Mouse (Mus musculus): ENCODE measurements around the gene Ggt7. TPM values are rescaled to one million over a fixed set of nuclear protein-coding genes. Genes with fewer than 3 reads are reported as not detected.

Gene Ggt7
- polyA plus RNA-seq, 1 experiment from 2014 or later = 5.5 TPM

DNA sequence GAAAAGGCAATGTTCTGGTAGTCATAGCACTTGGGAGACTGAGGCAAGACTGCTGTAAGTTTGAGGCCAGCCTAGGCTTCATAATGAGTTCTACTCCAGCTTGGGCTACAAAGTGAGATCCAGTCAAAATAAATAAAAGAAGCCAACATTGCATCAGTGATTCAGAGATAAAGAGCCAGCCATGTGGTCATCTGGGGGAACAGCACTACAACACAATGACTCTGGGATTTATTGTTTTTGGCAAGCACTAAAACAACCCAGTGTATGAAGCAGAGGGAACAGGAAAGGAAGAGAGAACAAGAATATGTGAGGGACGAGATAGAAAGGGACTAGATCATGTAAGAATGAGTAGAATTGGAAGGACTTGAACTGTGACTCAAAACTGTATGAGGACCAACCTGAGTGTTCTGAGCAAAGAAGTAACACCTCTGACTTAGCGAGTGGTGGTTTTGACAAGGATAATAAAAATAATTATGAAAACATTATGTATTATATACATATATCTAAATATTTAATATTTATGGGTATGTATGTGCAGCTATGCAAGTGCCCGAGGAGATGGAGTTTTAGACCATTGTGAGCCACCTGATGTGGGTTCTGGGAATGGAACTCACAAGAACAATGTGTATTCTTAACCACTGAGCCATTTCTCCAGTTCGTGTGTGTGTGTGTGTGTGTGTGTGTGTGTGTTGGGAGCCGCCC, 19.9 kb upstream of the Ggt7 start:
- Histone ChIP-seq H3K9ac (replicated peaks) (no peak overlapping the region), H3K9me3 (no peaks in the 10 kb centered on the region), H3K4me2 (no peak overlapping the region), H3K27me3 (no peaks in the 10 kb centered on the region), H3K27ac (no peak overlapping the region), H3K36me3 (no peaks in the 10 kb centered on the region), H3K4me1 (replicated peaks) (no peaks in the 10 kb centered on the region), H3K4me3 (replicated peaks) (no peak overlapping the region)
- 80% methylated on average over 5 of the region's 5 CpGs for WGBS
- no peak for ATAC-seq (ENCODE audit: insufficient number of reproducible peaks, insufficient read depth, low FRiP score, low TSS enrichment, low read depth)

DNA sequence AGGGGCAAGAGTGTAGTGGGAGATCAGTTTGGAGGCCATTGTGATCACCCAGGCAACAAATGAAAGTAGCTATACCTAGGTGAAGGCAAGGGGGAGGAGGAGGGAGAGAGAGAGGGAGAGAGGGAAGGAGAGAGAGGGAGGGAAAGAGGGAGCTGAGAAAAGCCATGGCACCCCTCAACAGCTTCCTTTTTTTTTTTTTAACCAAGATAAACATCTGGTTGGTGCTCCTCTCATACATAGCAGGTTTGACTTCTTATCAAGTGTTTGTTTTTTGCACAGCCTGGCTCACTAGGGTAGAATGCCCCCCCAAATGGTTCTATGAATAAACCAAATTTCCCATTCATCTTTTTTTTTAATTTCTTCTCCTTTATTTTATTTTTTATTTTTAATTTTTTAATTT, 18.3 kb upstream of the Ggt7 start:
- H3K36me3 ChIP-seq = no peaks in the 10 kb centered on the region
- H3K9ac ChIP-seq (replicated peaks) = no peak overlapping the region
- H3K4me1 ChIP-seq (replicated peaks) = no peaks in the 10 kb centered on the region
- no peak overlapping the region for H3K4me2 ChIP-seq
- H3K9me3 ChIP-seq = no peaks in the 10 kb centered on the region
- no peak overlapping the region for H3K27ac ChIP-seq
- ATAC-seq (ENCODE audit: insufficient number of reproducible peaks, insufficient read depth, low FRiP score, low TSS enrichment, low read depth) = no peak
- H3K4me3 ChIP-seq (replicated peaks) = no peak overlapping the region
- no peaks in the 10 kb centered on the region for H3K27me3 ChIP-seq

DNA sequence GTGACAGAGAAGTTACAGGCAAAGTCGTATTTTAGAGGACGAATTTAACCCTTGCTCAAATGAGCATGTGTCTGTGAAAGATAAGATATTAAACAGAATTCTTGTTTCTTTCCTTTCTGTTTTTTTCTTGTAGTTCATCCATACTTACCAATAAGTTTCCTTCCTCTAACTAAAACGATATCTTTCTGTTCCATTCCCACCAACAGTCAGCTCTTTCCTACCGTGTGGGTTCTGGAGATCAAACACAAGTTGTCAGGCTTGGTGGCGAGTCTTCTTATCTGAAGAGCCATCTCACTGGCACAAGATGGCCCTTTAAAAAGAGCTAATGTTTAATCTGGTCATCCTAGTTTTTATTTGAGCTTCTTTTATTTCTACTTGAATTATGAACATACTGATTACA, 9.3 kb upstream of the Ggt7 start:
- no peaks in the 10 kb centered on the region for H3K9me3 ChIP-seq
- no peak overlapping the region for H3K9ac ChIP-seq (replicated peaks)
- H3K4me2 ChIP-seq = no peak overlapping the region
- H3K27ac ChIP-seq = no peak overlapping the region
- H3K27me3 ChIP-seq = no peaks in the 10 kb centered on the region
- H3K36me3 ChIP-seq = no peaks in the 10 kb centered on the region
- no peaks in the 10 kb centered on the region for H3K4me1 ChIP-seq (replicated peaks)
- H3K4me3 ChIP-seq (replicated peaks) = no peak overlapping the region
- 74% methylated on average over 5 of the region's 5 CpGs for WGBS
- ATAC-seq (ENCODE audit: insufficient number of reproducible peaks, insufficient read depth, low FRiP score, low TSS enrichment, low read depth) = no peak

DNA sequence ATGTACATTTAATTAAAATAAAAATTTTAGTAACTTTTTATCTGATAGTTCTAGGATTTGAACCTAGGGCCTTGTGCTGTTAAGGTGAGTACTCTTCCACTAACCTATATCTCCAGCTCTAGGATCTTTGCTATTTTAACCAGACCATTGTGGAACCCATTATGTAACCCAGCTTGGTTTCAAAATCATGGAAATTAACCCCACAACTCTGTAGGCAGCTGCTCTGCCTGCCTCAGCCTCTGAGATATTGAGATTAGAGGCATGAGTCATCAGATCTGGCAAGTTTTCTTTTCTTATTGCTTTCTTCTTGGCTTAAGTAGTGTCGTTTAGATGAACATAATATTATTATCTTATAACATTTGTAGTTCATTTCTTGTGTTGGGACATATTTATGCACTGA, 6.3 kb upstream of the Ggt7 start:
- Histone ChIP-seq H3K9me3 (no peaks in the 10 kb centered on the region), H3K4me2 (no peak overlapping the region), H3K4me3 (replicated peaks) (no peak overlapping the region), H3K27me3 (no peaks in the 10 kb centered on the region), H3K9ac (replicated peaks) (no peak overlapping the region), H3K4me1 (replicated peaks) (no peaks in the 10 kb centered on the region), H3K27ac (no peak overlapping the region), H3K36me3 (no peaks in the 10 kb centered on the region)
- no peak for ATAC-seq (ENCODE audit: insufficient number of reproducible peaks, insufficient read depth, low FRiP score, low TSS enrichment, low read depth)
- WGBS = 60% methylated on average over 1 of the region's 1 CpGs

DNA sequence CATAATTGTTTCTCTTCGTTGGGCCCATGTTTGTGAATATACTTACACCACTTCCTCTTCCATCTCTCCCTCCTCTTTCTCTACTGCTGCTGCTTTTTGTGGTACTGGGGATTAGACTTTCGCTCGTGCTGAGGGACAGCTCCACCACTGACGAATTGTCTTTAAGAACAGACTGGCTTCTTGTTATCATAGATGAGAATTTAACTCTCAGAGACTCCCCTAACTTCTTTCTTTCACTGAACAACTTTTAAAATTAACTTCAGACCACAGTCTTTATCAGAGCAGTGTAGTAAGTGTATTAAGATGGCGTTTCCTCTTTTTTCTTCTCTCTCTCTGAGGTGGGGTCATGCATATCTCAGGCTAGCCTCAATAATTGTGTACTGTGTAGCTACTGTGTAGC, 5.7 kb upstream of the Ggt7 start:
- no peak overlapping the region for H3K9ac ChIP-seq (replicated peaks)
- no peak for ATAC-seq (ENCODE audit: insufficient number of reproducible peaks, insufficient read depth, low FRiP score, low TSS enrichment, low read depth)
- H3K36me3 ChIP-seq = no peaks in the 10 kb centered on the region
- H3K4me3 ChIP-seq (replicated peaks) = no peak overlapping the region
- no peak overlapping the region for H3K4me2 ChIP-seq
- no peaks in the 10 kb centered on the region for H3K27me3 ChIP-seq
- H3K4me1 ChIP-seq (replicated peaks) = peaks cover 3% of the 10 kb centered on the region
- no peaks in the 10 kb centered on the region for H3K9me3 ChIP-seq
- H3K27ac ChIP-seq = no peak overlapping the region
- 60% methylated on average over 5 of the region's 5 CpGs for WGBS

DNA sequence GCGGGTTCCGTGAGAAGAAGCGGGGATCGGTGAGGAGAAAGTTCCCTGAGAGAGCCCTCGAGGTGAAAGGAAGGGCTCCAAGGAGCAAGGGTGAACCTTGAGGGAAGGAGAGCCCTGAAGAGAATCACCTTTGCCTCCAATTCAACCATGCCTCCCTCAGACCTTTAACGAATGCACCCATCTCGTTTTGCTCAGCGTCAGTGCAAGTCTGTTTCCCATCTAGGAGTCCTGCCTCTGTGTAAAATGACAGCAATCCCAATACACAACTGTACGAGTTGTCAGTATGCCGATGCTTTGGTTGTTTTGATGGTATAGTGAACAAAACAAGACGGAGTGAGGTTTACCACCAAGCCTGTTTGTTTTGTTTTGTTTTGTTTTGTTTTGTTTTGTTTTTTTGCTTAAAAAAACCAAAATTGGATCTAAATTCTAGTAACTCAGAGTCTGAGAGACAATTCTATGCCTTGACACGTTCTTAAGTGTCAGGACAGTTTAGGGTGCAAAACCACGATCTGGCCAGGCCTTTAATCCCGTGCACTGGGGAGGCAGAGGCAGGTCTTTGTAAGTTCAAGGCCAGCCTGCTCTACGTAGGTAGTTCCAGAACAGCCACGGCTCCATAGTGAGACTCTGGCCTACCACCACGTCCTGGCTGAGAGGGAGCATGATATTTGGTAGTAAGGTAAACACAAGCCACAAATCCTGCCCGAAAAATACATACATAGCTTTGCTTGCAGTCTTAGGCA, 664 bp upstream of the Ggt7 start:
- H3K4me3 ChIP-seq (replicated peaks) = peak overlapping the region; percentile 57
- 0 out of 2 replicates have a peak overlapping the region, but pooled peaks have one; percentile 12 for H3K27ac ChIP-seq

DNA sequence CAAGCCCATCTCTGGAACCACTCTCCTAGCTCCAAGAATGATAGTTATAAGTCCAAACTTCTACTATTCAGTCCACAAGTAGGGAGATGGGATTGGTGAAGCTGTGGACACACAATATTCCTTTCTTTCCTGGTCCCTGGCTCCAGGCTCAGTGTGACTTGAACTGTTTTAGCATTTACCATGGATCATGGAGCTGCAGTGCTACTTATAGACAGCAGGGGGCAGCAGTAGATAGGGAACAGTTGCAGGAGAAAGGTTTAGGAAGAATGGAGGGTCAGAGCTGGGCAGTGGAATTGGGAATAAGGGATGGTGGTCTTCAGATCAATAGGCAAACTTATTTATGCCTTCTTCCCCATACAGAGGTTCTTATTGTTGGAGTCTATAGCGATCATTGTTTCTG, 2.1 kb downstream of the Ggt7 start:
- no peaks in the 10 kb centered on the region for H3K9me3 ChIP-seq
- no peak overlapping the region for H3K27ac ChIP-seq
- peaks cover 17% of the 10 kb centered on the region for H3K4me1 ChIP-seq (replicated peaks)
- H3K9ac ChIP-seq (replicated peaks) = no peak overlapping the region
- no peak overlapping the region for H3K4me2 ChIP-seq
- ATAC-seq (ENCODE audit: insufficient number of reproducible peaks, insufficient read depth, low FRiP score, low TSS enrichment, low read depth) = no peak
- WGBS = 0% methylated on average over 1 of the region's 1 CpGs
- no peak overlapping the region for H3K4me3 ChIP-seq (replicated peaks)
- H3K27me3 ChIP-seq = peaks cover 30% of the 10 kb centered on the region
- no peaks in the 10 kb centered on the region for H3K36me3 ChIP-seq

More for the DNA sequence above, 664 bp upstream of the Ggt7 start:
- H3K9ac ChIP-seq (replicated peaks) = peak overlapping the region; percentile 61
- peaks cover 17% of the 10 kb centered on the region for H3K4me1 ChIP-seq (replicated peaks)
- H3K9me3 ChIP-seq = no peaks in the 10 kb centered on the region
- no peaks in the 10 kb centered on the region for H3K36me3 ChIP-seq
- H3K4me2 ChIP-seq = peak overlapping the region; percentile 84
- 27% methylated on average over 18 of the region's 18 CpGs for WGBS
- ATAC-seq (ENCODE audit: insufficient number of reproducible peaks, insufficient read depth, low FRiP score, low TSS enrichment, low read depth) = no peak
- H3K27me3 ChIP-seq = peaks cover 25% of the 10 kb centered on the region

DNA sequence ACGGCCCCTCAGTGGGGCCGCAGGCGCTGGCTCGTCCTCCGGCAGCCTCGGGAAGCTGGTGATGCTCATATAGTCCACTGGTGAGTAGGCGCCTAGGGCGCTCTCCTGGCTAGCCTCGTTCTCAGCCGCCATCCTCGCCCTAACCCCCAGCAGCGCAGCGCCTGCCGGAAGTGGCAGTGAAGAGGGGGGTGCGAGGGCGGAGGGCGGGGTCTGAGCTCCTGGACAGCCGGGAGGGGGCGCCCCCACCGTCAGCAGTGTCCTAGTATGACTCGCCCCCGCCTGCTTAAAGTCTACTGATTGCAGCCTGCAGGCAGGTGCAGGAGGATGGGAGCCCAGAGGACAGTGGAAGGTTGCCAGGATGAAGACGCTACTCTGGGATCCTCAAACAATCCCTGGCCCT, 3.4 kb downstream of the Ggt7 start:
- H3K36me3 ChIP-seq = no peaks in the 10 kb centered on the region
- H3K4me1 ChIP-seq (replicated peaks) = peaks cover 17% of the 10 kb centered on the region
- no peak overlapping the region for H3K27ac ChIP-seq
- peak overlapping the region; percentile 47 for H3K4me3 ChIP-seq (replicated peaks)
- peak overlapping the region; percentile 81 for H3K4me2 ChIP-seq
- H3K27me3 ChIP-seq = peaks cover 30% of the 10 kb centered on the region
- peak overlapping the region; percentile 66 for H3K9ac ChIP-seq (replicated peaks)
- ATAC-seq (ENCODE audit: insufficient number of reproducible peaks, insufficient read depth, low FRiP score, low TSS enrichment, low read depth) = no peak
- under 1% methylated on average over 23 of the region's 23 CpGs for WGBS
- no peaks in the 10 kb centered on the region for H3K9me3 ChIP-seq

DNA sequence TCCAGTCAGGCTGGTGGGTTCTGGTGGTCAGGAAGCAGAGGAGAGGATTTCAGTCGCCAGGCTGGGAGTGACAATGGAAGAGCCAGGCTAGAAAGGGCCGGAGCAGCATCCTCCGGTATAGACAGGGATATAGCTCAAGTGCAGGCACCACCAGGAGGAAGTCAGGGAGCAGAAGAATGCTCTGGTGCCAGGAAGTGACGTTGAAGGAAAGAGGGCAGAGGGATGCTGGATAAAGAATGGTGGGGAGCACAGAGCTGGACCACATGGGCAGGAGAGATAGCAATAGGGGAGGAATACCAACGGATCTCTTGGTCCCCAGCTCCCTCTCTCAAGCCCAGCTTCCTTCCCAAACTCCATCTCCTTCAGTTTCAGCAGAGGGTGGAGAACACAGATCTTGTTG, 4.5 kb downstream of the Ggt7 start:
- no peak for ATAC-seq (ENCODE audit: insufficient number of reproducible peaks, insufficient read depth, low FRiP score, low TSS enrichment, low read depth)
- Histone ChIP-seq H3K36me3 (no peaks in the 10 kb centered on the region), H3K9me3 (no peaks in the 10 kb centered on the region), H3K9ac (replicated peaks) (no peak overlapping the region), H3K4me2 (peak overlapping the region; percentile 81; the same call in 1 of the 2 replicates), H3K27me3 (peaks cover 30% of the 10 kb centered on the region), H3K4me1 (replicated peaks) (peaks cover 12% of the 10 kb centered on the region), H3K4me3 (replicated peaks) (no peak overlapping the region), H3K27ac (no peak overlapping the region)
- WGBS = 67% methylated on average over 5 of the region's 5 CpGs

DNA sequence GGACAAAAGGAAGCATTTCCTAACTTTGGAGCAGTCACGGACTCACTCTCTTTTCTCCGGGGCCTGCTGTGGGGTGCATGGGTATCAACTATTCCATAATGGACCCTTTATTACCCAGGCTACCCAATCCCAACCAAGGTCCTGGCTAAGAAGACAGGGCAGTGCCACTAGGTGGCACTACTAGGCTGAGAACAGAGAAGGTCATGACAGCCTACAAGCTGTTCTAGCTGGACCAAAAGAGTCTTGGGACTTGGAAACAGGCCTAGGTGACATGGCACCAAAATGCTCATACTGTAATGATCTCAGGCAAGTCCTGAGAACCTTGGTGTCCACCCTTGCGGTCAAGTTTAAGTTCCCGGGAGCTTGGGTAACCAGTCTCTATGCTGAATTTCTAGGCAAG, 5.6 kb downstream of the Ggt7 start:
- Histone ChIP-seq H3K27me3 (peaks cover 30% of the 10 kb centered on the region), H3K4me2 (no peak overlapping the region), H3K36me3 (no peaks in the 10 kb centered on the region), H3K9me3 (no peaks in the 10 kb centered on the region), H3K9ac (replicated peaks) (no peak overlapping the region), H3K4me3 (replicated peaks) (no peak overlapping the region), H3K4me1 (replicated peaks) (peaks cover 10% of the 10 kb centered on the region), H3K27ac (no peak overlapping the region)
- 65% methylated on average over 4 of the region's 4 CpGs for WGBS
- no peak for ATAC-seq (ENCODE audit: insufficient number of reproducible peaks, insufficient read depth, low FRiP score, low TSS enrichment, low read depth)

DNA sequence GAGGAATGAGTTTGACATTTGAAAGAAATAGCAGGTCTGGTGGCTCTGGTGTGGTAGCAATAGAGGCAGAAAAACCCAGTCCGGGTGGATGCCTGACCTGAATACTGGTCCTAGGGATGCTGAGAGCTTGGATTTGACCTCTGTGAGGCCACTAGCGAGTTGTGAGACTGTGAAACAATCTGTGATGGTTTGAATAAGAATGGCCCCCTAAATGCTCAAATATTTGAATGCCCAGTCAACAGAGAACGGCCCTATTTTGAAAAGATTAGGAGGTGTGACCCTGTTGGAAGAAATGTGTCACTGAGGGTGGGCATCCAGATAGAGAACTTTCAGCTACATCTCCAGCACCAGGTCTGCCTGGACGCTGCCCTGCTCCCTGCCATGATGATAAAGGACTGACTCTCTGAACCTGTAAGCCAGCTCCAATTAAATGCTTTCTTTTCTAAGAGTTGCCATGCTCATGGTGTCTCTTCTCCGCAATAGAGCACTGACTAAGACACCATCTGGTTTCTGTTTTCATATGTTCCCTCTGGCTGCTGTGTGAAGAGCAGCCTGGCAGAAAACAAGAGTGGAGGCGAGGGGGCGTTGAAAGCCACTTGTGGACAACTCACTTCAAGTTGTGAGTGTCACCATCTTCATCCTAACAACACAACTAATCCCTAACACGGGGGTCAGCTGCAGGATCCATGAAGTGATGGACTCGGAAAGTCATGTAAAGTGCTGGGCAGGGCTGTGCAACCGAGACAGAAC, 10.1 kb downstream of the Ggt7 start:
- no peak overlapping the region for H3K4me2 ChIP-seq
- H3K9me3 ChIP-seq = no peaks in the 10 kb centered on the region
- ATAC-seq (ENCODE audit: insufficient number of reproducible peaks, insufficient read depth, low FRiP score, low TSS enrichment, low read depth) = no peak
- H3K27ac ChIP-seq = no peak overlapping the region
- 72% methylated on average over 10 of the region's 10 CpGs for WGBS
- no peak overlapping the region for H3K9ac ChIP-seq (replicated peaks)
- 0 out of 2 replicates have a peak, but pooled peaks cover 6% of the 10 kb centered on the region for H3K4me1 ChIP-seq (replicated peaks)
- H3K36me3 ChIP-seq = no peaks in the 10 kb centered on the region
- H3K27me3 ChIP-seq = no peaks in the 10 kb centered on the region
- no peak overlapping the region for H3K4me3 ChIP-seq (replicated peaks)
